Mouse (Mus musculus): ENCODE results near the gene Hsf2bp.

- TF ChIP-seq USF1 (IDR thresholded peaks at IDR 0.05; ENCODE audit: low read depth, low read length) = no peak
- no peak for TF ChIP-seq MAX (IDR thresholded peaks at IDR 0.05; ENCODE audit: low read length)
- no peak for TF ChIP-seq CTCF (IDR thresholded peaks at IDR 0.05 in 2 of 3, conservative IDR thresholded peaks at IDR 0.05 in 1 of 3; ENCODE audit: control insufficient read depth in 1 of 3, insufficient read depth in 1 of 3, low read depth in 2 of 3, low read length in 3 of 3, poor library complexity in 1 of 3, severe bottlenecking in 1 of 3)
- no peak for TF ChIP-seq GABPA (IDR thresholded peaks at IDR 0.05; ENCODE audit: low read depth, low read length)
- no peak for TF ChIP-seq NELFE (IDR thresholded peaks at IDR 0.05; ENCODE audit: low read depth, low read length)
These were observed 119.7 kb downstream of the Hsf2bp start for GRCm38 (mm10) chr17:31916461-31916775.

All from MEL (cell line).